Mouse (Mus musculus) spleen, adult 10 weeks (tissue): ENCODE data around the gene Exosc9. TPM values are rescaled to one million over a fixed set of nuclear protein-coding genes. Genes with fewer than 3 reads are reported as not detected.

Experiments
- polyA plus RNA-seq: library from polyadenylated mRNA; stranded (reverse); fragments of 350-450 nt; fragmentation: Illumina TruSeq; extraction: RNeasy Lipid Tissue Mini Kit (QIAGEN cat#74804); gene quantifications from one replicate; pipeline ENCODE4 v1.2.3, GENCODE M21; 2015; ENCODE audit warnings: low replicate concordance; ENCODE audit not compliant: insufficient read depth

The Exosc9 gene
- polyA plus RNA-seq, result 59.1 TPM

GRCm38 (mm10) chr3:36552406-36553047 is at the start of gene Exosc9:
Gene Exosc9 (plus strand): TSS chr3:36552606.

DNA sequence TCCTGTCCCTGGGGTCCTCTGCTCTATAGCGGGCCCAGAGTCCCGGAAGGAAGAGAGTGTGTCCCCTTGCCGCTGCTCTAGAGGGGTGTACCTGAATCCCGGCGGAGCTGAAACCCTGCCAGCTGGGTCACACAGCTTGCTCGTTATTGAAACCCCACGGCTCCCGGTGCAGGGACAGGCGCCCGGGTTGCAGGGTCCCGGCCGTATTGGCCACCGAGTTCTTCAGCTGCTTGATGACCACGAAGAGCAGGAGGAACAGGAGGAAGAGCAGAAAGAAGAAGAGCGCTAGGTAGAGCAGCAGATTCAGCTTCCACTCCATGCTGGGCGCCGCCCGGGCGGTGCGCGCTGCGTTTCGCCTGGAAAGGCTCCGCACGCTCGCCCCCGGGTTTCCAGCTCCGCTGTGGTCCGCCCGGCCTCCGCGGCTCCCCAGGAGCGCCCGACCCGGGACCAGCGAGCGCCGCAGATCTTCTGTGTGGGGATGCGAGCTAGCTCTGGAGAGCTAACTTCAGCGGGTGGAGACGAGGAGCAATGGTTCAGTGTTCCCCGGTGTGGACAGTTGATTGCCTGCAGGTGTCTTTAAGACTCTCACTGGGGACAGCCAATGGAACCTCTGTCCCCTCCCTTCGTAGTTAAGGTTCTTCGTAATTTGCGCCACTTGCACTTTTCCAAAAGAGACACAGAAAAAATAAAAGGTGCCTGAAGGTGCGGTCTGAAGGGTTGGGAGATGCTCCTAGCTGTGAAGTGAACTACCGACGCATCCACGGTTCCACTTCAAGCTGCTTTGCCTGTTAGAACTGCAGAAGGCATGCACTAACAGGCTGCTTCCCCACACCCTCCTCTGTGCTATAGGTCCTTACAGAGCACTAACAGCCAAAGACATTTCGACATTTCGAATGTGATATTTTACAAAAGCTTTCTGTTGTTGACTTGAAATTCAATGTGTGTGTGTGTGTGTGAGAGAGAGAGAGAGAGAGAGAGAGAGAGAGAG is 31.0 kb upstream of the Exosc9 start, which contains the start of gene Gm11549:
Gm11549 (minus strand) TSS at position 741 of the 988 bp plus-strand sequence.

GRCm38 (mm10) chr3:36571827-36572378 is 19.5 kb downstream of the Exosc9 start, which contains the start of gene Ccna2:
Gene Ccna2 (minus strand): TSS chr3:36572150.

DNA sequence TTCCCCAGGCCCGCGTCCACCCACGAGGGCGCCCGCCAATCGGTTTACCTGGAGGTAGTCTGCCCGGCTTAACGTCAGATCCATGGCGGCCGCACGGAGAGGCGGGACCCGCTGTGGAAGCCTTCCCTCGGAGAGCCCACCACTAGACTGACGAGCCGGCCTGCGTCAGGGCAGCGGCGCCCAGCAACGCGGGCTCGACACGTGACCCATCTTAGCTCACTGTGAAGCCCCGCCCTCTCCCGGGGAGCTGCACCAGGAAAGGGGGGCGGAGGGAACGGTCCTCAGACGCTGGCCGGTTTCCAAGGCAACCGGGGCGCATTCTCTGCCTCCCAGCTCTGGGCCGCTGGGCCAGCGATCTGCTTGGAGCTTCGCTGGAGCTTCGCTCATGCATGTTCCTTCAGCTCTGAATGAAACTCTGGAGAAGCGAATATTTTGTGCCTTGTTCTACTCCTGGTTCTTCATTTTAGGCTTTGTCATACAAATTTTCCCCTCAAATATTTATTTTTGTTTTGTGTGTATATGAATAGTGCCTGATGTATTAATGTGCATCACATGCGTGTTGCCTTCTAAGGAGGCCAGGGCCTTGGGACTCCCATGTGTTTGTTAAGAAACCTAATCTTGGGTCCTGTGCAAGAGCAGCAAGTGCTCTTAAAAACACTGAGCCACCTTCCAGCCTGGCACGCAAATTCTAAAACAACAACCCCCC is 60.9 kb downstream of the Exosc9 start, which contains the start of gene Bbs7:
Bbs7 (minus strand) TSS at position 276 of the 706 bp plus-strand sequence.

Other genes starting within 250 kb of the Exosc9 start
- 137 TPM for gene Anxa5, start 76.7 kb upstream of the Exosc9 start, polyA plus RNA-seq
- gene 1810062G17Rik, start 76.7 kb upstream of the Exosc9 start, polyA plus RNA-seq, result 0.47 TPM
- 0.08 TPM for gene Gm11549, start 30.8 kb upstream of the Exosc9 start, polyA plus RNA-seq
- 40.4 TPM for gene Ccna2, start 19.5 kb downstream of the Exosc9 start, polyA plus RNA-seq
- 3.0 TPM for gene Bbs7, start 60.9 kb downstream of the Exosc9 start, polyA plus RNA-seq
- 5.4 TPM for gene Trpc3, start 137.6 kb downstream of the Exosc9 start, polyA plus RNA-seq